Mouse (Mus musculus) embryonic facial prominence, embryonic 14.5 days (tissue): Measurements from ENCODE around the gene Myom1. TPM values are rescaled to one million over a fixed set of nuclear protein-coding genes. Genes with fewer than 3 reads are reported as not detected.
A peak's percentile ranks its signal among the peaks of the same experiment; 100 is the strongest.

Experiments
- ATAC-seq: fragments of 200-750 bp; cut with Nextera tagmentation; 2 replicates; pipeline ENCODE4 v1.8.0; 2017; ENCODE audit warnings: low read depth, moderate number of reproducible peaks, moderate TSS enrichment
- DNase-seq: peaks from one replicate; pipeline ENCODE4 v3.0.0-alpha.2; 2015; ENCODE audit warnings: low spot score
- H3K27ac ChIP-seq: fragments of 300-500 bp; sonication (generic); replicated peaks from 2 replicates; pipeline ENCODE4 v1.5.1; 2014; ENCODE audit warnings: low read depth, mild to moderate bottlenecking, low read length, moderate library complexity
- H3K27me3 ChIP-seq: fragments of 300-500 bp; sonication (generic); replicated peaks from 2 replicates; pipeline ENCODE4 v1.6.1; 2014; ENCODE audit warnings: low read length; ENCODE audit not compliant: control insufficient read depth, insufficient read depth
- H3K36me3 ChIP-seq: fragments of 300-500 bp; sonication (generic); 2 replicates; pipeline ENCODE4 v1.6.1; 2014; ENCODE audit warnings: low read length, mixed read lengths; ENCODE audit not compliant: control insufficient read depth, insufficient read depth
- H3K4me1 ChIP-seq: fragments of 300-500 bp; sonication (generic); 2 replicates; pipeline ENCODE4 v1.6.1; 2014; ENCODE audit warnings: antibody characterized with exemption, low read length; ENCODE audit not compliant: control insufficient read depth, insufficient read depth
- H3K4me2 ChIP-seq: fragments of 300-500 bp; sonication (generic); 2 replicates; pipeline ENCODE4 v1.6.1; 2014; ENCODE audit warnings: low read depth, mild to moderate bottlenecking, low read length, moderate library complexity, mixed read lengths
- H3K4me3 ChIP-seq: fragments of 300-500 bp; sonication (generic); 2 replicates; pipeline ENCODE4 v1.5.1; 2014; ENCODE audit warnings: low read depth, mild to moderate bottlenecking, low read length
- H3K9ac ChIP-seq: fragments of 300-500 bp; sonication (generic); 2 replicates; pipeline ENCODE4 v1.6.1; 2014; ENCODE audit warnings: low read depth, mild to moderate bottlenecking, low read length, moderate library complexity, mixed read lengths
- H3K9me3 ChIP-seq: fragments of 300-500 bp; sonication (generic); 2 replicates; pipeline ENCODE4 v1.6.1; 2016; ENCODE audit warnings: low read length; ENCODE audit not compliant: control insufficient read depth
- WGBS: fragments of 180-500 bp; shearing (Covaris S2); extraction: QIAGEN DNeasy Blood & Tissue Kit; methylation state at CpG from one replicate; pipeline ENCODE4 v1.1.7; 2014; 5-methylcytosine and 5-hydroxymethylcytosine counted together
- polyA plus RNA-seq: library from polyadenylated mRNA; unstranded; fragments of >200 nt; fragmentation: Nextera tagmentation; extraction: Ambion mirVana; gene quantifications from 2 replicates; pipeline ENCODE4 v1.2.1, GENCODE M21; 2014

Gene Myom1
- polyA plus RNA-seq, 1 experiment from 2014 or later = 61.5 TPM

DNA sequence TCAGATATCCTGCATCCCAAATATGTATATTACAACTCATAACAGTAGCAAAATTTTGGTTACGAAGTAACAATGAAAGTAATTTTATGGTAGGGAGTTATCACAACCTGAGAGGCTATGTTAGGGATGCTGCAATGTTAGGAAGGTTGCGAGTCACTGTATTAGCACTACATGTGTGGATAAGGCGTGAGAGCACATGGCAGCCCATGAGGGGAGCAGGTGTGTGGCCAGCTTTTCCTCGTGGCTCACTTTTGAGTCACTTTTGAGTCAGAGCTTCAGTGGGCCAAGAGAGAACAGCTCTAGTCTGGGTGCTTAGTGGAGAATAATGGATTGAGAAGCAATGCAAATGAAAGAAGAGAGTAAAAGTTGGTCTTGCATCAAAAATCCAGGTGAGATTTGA is 139.6 kb downstream of the Myom1 start:
- Histone ChIP-seq H3K4me1 (no peaks in the 10 kb centered on the region), H3K9me3 (no peaks in the 10 kb centered on the region), H3K27ac (no peak overlapping the region), H3K4me3 (no peak overlapping the region), H3K36me3 (no peaks in the 10 kb centered on the region), H3K4me2 (no peak overlapping the region), H3K9ac (no peak overlapping the region), H3K27me3 (no peaks in the 10 kb centered on the region)
- DNase-seq (no peak), ATAC-seq (no peak)
- 73% methylated on average over 4 of the region's 4 CpGs for WGBS

DNA sequence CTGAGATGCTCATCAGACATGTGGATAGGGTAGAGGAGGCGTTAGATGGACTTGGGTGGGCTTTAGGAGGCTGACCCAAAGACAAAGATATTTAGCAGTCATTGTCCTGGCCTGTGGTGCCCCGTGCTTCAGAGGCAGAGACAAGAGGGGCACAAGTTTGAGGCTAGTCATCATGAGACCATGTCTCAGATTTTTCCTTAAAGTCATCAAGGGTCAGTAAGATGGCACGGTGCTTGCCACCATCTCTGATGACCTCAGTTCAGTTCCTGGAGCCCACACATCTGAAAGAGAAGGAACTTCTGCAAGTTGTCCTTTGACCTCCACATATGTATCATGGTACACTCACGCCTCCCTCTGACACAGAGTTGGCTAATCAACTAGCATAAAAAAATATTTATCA is 140.7 kb downstream of the Myom1 start:
- Histone ChIP-seq H3K4me2 (no peak overlapping the region), H3K4me3 (no peak overlapping the region), H3K9ac (no peak overlapping the region), H3K27ac (no peak overlapping the region), H3K9me3 (no peaks in the 10 kb centered on the region), H3K36me3 (no peaks in the 10 kb centered on the region), H3K4me1 (no peaks in the 10 kb centered on the region), H3K27me3 (no peaks in the 10 kb centered on the region)
- ATAC-seq = no peak
- DNase-seq = no peak
- WGBS = 76% methylated on average over 4 of the region's 4 CpGs

DNA sequence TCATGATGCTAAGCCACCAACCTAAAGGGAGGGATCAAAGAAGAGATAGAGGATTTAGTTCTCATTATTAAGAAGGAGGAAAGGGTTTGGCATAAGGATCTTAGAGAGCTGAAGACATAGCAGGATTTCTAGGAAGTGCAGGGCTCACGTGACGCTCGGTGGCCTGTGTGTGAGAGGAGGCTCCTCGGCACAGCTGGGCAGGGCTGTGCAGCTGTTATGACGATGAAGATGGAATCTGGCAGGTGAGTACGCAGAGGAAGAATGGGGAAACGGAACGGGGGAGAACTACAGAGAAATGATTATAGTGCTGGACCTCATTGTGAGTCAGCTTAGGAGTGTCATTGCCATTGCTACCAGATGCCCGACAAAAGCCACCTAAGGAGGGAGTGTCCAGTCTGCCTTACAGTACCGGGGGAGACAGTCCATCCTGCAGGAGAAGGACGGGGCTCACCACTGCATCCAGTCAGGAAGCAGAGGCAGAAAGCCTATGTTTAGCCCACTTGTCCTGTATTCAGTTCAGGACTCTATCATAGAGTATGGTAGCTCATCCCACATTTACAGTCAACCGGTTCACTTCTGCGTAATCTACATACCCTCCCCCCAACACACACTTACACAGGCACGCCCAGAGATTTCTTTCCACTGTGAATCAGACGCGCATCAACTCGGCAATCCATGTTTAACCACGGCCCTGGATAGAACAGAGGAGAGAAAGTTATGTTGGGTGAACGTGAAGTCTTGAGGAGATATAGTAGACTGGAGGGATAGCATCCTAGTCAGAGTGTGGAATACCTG is 142.1 kb downstream of the Myom1 start:
- 0 out of 2 replicates have a peak, but pooled peaks cover 4% of the 10 kb centered on the region for H3K9me3 ChIP-seq
- ATAC-seq = no peak
- DNase-seq = no peak

DNA sequence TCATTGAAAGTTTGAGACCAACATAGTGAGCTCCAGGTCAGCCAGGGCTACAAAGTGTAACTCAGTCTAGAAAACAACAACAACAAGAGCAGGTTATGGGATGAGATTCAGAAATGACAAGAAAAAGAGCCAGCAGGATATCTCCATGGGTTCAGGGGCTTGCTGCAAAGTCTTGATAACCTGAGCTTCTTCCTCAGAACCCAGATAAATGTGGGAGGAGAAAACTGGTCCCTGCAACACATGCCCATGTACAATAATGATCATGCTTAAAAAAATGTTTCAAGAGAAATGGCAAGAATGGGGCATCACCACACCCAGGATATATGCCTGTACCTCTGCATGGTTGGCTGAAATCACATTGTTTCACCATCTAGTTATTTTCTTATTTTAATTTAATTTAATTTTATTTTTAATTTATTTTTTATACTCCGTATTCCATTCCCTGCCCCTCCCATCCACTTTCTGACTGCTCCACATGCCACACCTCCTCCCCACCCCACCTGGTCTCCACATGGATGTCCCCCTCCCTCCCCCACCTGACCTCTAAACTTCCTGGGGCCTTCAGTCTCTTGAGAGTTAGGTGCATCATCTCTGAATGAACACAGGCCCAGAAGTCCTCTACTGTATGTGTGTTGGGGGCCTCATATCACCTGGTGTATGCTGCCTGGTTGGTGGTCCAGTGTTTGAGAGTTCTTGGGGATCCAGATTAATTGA is 143.0 kb downstream of the Myom1 start:
- no peak overlapping the region for H3K9ac ChIP-seq
- DNase-seq (no peak), ATAC-seq (no peak)
- no peak overlapping the region for H3K27ac ChIP-seq
- no peaks in the 10 kb centered on the region for H3K36me3 ChIP-seq
- 0 out of 2 replicates have a peak, but pooled peaks cover 4% of the 10 kb centered on the region for H3K9me3 ChIP-seq
- no peaks in the 10 kb centered on the region for H3K27me3 ChIP-seq
- no peaks in the 10 kb centered on the region for H3K4me1 ChIP-seq
- no peak overlapping the region for H3K4me3 ChIP-seq
- no peak overlapping the region for H3K4me2 ChIP-seq
- WGBS = 91% methylated on average over 1 of the region's 1 CpGs

More for the DNA sequence above, 142.1 kb downstream of the Myom1 start:
- Histone ChIP-seq H3K4me3 (no peak overlapping the region), H3K27me3 (no peaks in the 10 kb centered on the region), H3K4me1 (no peaks in the 10 kb centered on the region), H3K9ac (no peak overlapping the region), H3K27ac (no peak overlapping the region), H3K36me3 (no peaks in the 10 kb centered on the region), H3K4me2 (no peak overlapping the region)
- 78% methylated on average over 19 of the region's 19 CpGs for WGBS

DNA sequence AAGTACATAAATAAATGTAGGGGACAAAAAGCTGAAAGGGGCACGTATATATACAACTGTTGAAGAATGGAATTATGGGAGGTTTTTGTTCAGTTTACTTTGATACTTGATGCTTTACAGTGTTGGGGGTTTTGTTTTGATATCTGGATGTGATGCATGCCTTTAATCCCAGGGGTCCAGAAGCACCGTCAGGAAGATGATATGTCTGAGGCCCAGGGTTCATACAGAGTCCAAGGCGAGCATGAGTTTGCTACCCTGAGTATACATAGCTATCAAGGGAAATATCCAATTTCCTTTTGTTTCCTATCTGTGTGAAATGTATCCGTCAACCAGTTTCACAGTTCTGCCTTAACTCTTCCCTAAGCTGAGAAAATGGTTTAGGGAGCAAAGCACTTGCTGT is 150.9 kb downstream of the Myom1 start:
- 27% methylated on average over 4 of the region's 4 CpGs for WGBS
- H3K9ac ChIP-seq = no peak overlapping the region
- no peak overlapping the region; the same call in 1 of the 2 replicates for H3K27ac ChIP-seq
- H3K4me3 ChIP-seq = no peak overlapping the region
- peak; percentile 81 for DNase-seq
- H3K27me3 ChIP-seq = no peaks in the 10 kb centered on the region
- 0 out of 2 replicates have a peak, but pooled peaks cover 4% of the 10 kb centered on the region for H3K9me3 ChIP-seq
- H3K4me1 ChIP-seq = peaks cover 16% of the 10 kb centered on the region
- H3K36me3 ChIP-seq = no peaks in the 10 kb centered on the region
- no peak overlapping the region for H3K4me2 ChIP-seq
- peak; percentile 90 for ATAC-seq

DNA sequence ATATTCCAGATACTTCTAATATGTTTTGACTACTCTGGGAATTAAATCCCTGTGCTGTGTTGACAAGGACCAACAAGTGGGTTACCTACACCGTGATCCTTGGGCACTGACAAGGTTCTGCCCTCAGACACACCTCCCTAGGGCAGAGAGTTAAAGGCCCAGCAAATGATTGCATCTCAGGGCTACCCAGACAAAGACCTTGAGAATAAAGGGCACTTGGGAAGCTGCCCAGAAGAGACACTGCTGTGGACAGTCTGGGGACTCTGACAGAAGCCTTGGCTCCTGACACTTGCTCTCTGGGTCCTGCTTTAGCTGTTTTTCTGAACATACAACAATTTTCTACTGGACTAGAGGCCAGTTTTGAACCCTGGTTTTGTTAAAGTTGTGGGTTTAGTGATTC is 152.8 kb downstream of the Myom1 start:
- H3K4me2 ChIP-seq = no peak overlapping the region
- no peak overlapping the region for H3K4me3 ChIP-seq
- DNase-seq (no peak), ATAC-seq (no peak)
- 5% methylated on average over 1 of the region's 1 CpGs for WGBS
- no peaks in the 10 kb centered on the region for H3K9me3 ChIP-seq
- H3K36me3 ChIP-seq = no peaks in the 10 kb centered on the region
- H3K4me1 ChIP-seq = peaks cover 33% of the 10 kb centered on the region
- H3K27ac ChIP-seq = no peak overlapping the region
- H3K9ac ChIP-seq = no peak overlapping the region
- no peaks in the 10 kb centered on the region for H3K27me3 ChIP-seq

DNA sequence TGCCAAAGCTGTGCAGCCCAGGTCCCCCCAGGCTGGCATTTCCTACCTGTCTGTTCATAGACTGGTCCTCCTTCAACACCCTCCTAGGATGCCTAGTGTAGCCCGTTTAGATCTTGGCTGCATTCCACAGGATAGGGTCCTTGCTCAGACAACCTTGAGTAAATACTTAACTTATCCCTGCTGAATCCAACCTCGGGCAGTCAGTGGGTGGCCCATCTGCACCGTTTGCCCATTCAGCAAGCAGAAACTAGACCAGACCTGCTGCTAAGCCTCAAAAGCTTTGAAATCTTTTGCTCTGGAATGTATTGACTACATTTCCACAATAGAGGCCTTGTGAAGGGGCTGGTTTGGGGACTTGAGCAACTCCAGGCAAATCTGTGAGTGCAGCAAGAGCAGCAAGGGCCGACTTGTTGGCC is 156.7 kb downstream of the Myom1 start:
- peak; percentile 85 for ATAC-seq
- H3K9me3 ChIP-seq = no peaks in the 10 kb centered on the region
- WGBS = 6% methylated on average over 4 of the region's 4 CpGs
- no peak overlapping the region for H3K4me3 ChIP-seq
- no peaks in the 10 kb centered on the region for H3K27me3 ChIP-seq
- H3K4me1 ChIP-seq = peaks cover 28% of the 10 kb centered on the region
- H3K27ac ChIP-seq = peak overlapping the region; percentile 84
- H3K36me3 ChIP-seq = no peaks in the 10 kb centered on the region
- peak; percentile 90 for DNase-seq
- H3K9ac ChIP-seq = no peak overlapping the region
- H3K4me2 ChIP-seq = peak overlapping the region; percentile 23

DNA sequence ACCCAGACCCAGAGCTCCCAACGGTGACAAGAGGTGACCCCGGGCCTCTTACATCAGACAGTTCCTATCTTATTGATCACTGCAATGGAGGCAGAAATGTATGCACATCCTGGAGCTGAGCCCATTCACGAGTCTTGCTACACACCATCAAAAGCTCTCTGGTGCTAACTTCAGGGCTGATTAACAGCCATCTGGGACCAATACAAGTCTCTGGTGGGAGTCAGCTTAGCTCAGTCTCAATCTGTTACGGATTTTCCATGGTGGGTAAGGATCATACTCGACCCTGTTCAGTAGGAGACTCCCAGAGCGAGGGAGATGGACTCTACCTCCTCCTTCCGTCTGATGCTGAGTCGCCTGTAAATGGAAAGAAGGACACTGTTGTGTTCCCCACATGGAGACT is 157.3 kb downstream of the Myom1 start:
- ATAC-seq (peak; percentile 51), DNase-seq (peak; percentile 61)
- Histone ChIP-seq H3K36me3 (no peaks in the 10 kb centered on the region), H3K27me3 (no peaks in the 10 kb centered on the region), H3K4me1 (peaks cover 28% of the 10 kb centered on the region), H3K9me3 (no peaks in the 10 kb centered on the region), H3K9ac (0 out of 2 replicates have a peak overlapping the region, but pooled peaks have one; percentile 5), H3K4me2 (peak overlapping the region; percentile 23), H3K27ac (peak overlapping the region; percentile 84), H3K4me3 (no peak overlapping the region)
- WGBS = 34% methylated on average over 8 of the region's 8 CpGs
